Mouse (Mus musculus) MEL (cell line): ENCODE data around the gene Btg2. TPM values are rescaled to one million over a fixed set of nuclear protein-coding genes. Genes with fewer than 3 reads are reported as not detected.

ENCODE experiments used
- DNase-seq: peaks from one replicate; pipeline ENCODE4 v3.0.0; 2011; ENCODE audit warnings: low read depth, low spot score
- H3K27ac ChIP-seq: 2 replicates; pipeline ENCODE4 v1.5.1; 2012; ENCODE audit warnings: low read depth, mild to moderate bottlenecking, control low read depth, low read length, moderate library complexity; ENCODE audit not compliant: control insufficient read depth
- H3K27me3 ChIP-seq, 2 experiments: fragments of 150-350 bp in 1 of 2; sonication (generic) in 1 of 2; 2 replicates each; pipeline ENCODE4 v1.6.1; 2012; ENCODE audit warnings: low read length in 2 of 2, mild to moderate bottlenecking in 2 of 2, improper control_type of control experiment in 1 of 2, moderate library complexity in 1 of 2; ENCODE audit not compliant: insufficient read depth in 2 of 2, control insufficient read depth in 1 of 2
- H3K36me3 ChIP-seq, 2 experiments: 2 replicates each; pipeline ENCODE4 v1.6.1; 2012 to 2014; ENCODE audit warnings: low read length in 2 of 2, improper control_type of control experiment in 1 of 2, inconsistent platforms in 1 of 2, mild to moderate bottlenecking in 1 of 2; ENCODE audit not compliant: insufficient read depth in 2 of 2, control insufficient read depth in 1 of 2
- H3K4me1 ChIP-seq, 2 experiments: fragments of 150-350 bp in 1 of 2; sonication (generic) in 1 of 2; 2 replicates each; pipeline ENCODE4 v1.6.1; 2012; ENCODE audit warnings: low read length in 2 of 2, improper control_type of control experiment in 1 of 2, mild to moderate bottlenecking in 1 of 2; ENCODE audit not compliant: insufficient read depth in 2 of 2, control insufficient read depth in 1 of 2
- H3K4me3 ChIP-seq, 2 experiments: fragments of 150-350 bp in 1 of 2; sonication (generic) in 1 of 2; 2 replicates each; pipeline ENCODE4 v1.5.1; 2012; ENCODE audit warnings: low read depth in 2 of 2, low read length in 2 of 2, mild to moderate bottlenecking in 2 of 2, moderate library complexity in 2 of 2, control low read depth in 1 of 2, improper control_type of control experiment in 1 of 2; ENCODE audit not compliant: control insufficient read depth in 1 of 2, insufficient read depth in 1 of 2
- H3K79me2 ChIP-seq: 2 replicates; pipeline ENCODE4 v1.6.1; 2012; ENCODE audit warnings: mild to moderate bottlenecking, low read length, moderate library complexity; ENCODE audit not compliant: control insufficient read depth, poor library complexity, insufficient read depth
- H3K9ac ChIP-seq: 2 replicates; pipeline ENCODE4 v1.6.1; 2012; ENCODE audit warnings: low read depth, mild to moderate bottlenecking, control low read depth, low read length, moderate library complexity; ENCODE audit not compliant: control insufficient read depth, poor library complexity, severe bottlenecking
- H3K9me3 ChIP-seq: fragments of 150-350 bp; sonication (generic); replicated peaks from 2 replicates; pipeline ENCODE4 v1.6.1; 2012; ENCODE audit warnings: mild to moderate bottlenecking, low read length, improper control_type of control experiment, moderate library complexity; ENCODE audit not compliant: insufficient read depth
- CHD2 ChIP-seq: IDR thresholded peaks from 2 replicates; pipeline ENCODE4 v1.6.1; 2011; ENCODE audit warnings: low read length, improper control_type of control experiment
- CTCF ChIP-seq, 3 experiments: IDR thresholded peaks in 2 of 3; conservative IDR thresholded peaks in 1 of 3; 2 replicates each; pipeline ENCODE4 v1.5.1; 2011 to 2012; ENCODE audit warnings: low read length in 3 of 3, low read depth in 2 of 3, mild to moderate bottlenecking in 2 of 3, improper control_type of control experiment in 1 of 3, inconsistent platforms in 1 of 3, mixed read lengths in 1 of 3, moderate library complexity in 1 of 3; ENCODE audit not compliant: control insufficient read depth in 1 of 3, insufficient read depth in 1 of 3, poor library complexity in 1 of 3, severe bottlenecking in 1 of 3
- E2F4 ChIP-seq: IDR thresholded peaks from 2 replicates; pipeline ENCODE4 v1.6.1; 2011; ENCODE audit warnings: low read depth, low read length, improper control_type of control experiment, borderline replicate concordance
- ETS1 ChIP-seq: IDR thresholded peaks from 2 replicates; pipeline ENCODE4 v1.6.1; 2012; ENCODE audit warnings: low read depth, mild to moderate bottlenecking, inconsistent platforms, low read length, improper control_type of control experiment, moderate library complexity
- GATA1 ChIP-seq: IDR thresholded peaks from 2 replicates; pipeline ENCODE4 v1.6.1; 2011; ENCODE audit warnings: low read depth, low read length, improper control_type of control experiment
- HCFC1 ChIP-seq: IDR thresholded peaks from 2 replicates; pipeline ENCODE4 v1.6.1; 2012; ENCODE audit warnings: low read depth, mild to moderate bottlenecking, inconsistent platforms, low read length, improper control_type of control experiment, moderate library complexity
- JUND ChIP-seq: IDR thresholded peaks from 2 replicates; pipeline ENCODE4 v1.6.1; 2011; ENCODE audit warnings: low read depth, mild to moderate bottlenecking, improper control_type of control experiment, low read length
- KAT2A ChIP-seq: conservative IDR thresholded peaks from 2 replicates; pipeline ENCODE4 v1.6.1; 2012; ENCODE audit warnings: low read depth, low read length, improper control_type of control experiment, inconsistent platforms
- MEF2A ChIP-seq: IDR thresholded peaks from 2 replicates; pipeline ENCODE4 v1.6.1; 2014; ENCODE audit warnings: low read depth, mild to moderate bottlenecking, inconsistent platforms, low read length, improper control_type of control experiment; ENCODE audit not compliant: poor library complexity, insufficient replicate concordance, severe bottlenecking; ENCODE audit errors: extremely low read depth
- MYB ChIP-seq: IDR thresholded peaks from 2 replicates; pipeline ENCODE4 v1.6.1; 2011; ENCODE audit warnings: mild to moderate bottlenecking, low read depth, low read length, improper control_type of control experiment
- MYC ChIP-seq: IDR thresholded peaks from 2 replicates; pipeline ENCODE4 v1.6.1; 2011; ENCODE audit warnings: low read depth, mild to moderate bottlenecking, low read length, improper control_type of control experiment, moderate library complexity
- NELFE ChIP-seq: IDR thresholded peaks from 2 replicates; pipeline ENCODE4 v1.6.1; 2011; ENCODE audit warnings: low read depth, low read length, improper control_type of control experiment
- RAD21 ChIP-seq: IDR thresholded peaks from 2 replicates; pipeline ENCODE4 v1.6.1; 2011; ENCODE audit warnings: mild to moderate bottlenecking, low read depth, low read length, improper control_type of control experiment
- SIN3A ChIP-seq: IDR thresholded peaks from 2 replicates; pipeline ENCODE4 v1.6.1; 2012; ENCODE audit warnings: low read length, improper control_type of control experiment, inconsistent platforms
- SMC3 ChIP-seq: IDR thresholded peaks from 2 replicates; pipeline ENCODE4 v1.6.1; 2011; ENCODE audit warnings: low read depth, low read length, improper control_type of control experiment
- TAL1 ChIP-seq: IDR thresholded peaks from 2 replicates; pipeline ENCODE4 v1.6.1; 2012; ENCODE audit warnings: mild to moderate bottlenecking, inconsistent platforms, low read length, moderate library complexity, mixed read lengths
- TCF12 ChIP-seq: IDR thresholded peaks from 2 replicates; pipeline ENCODE4 v1.6.1; 2014; ENCODE audit warnings: low read depth, mild to moderate bottlenecking, inconsistent platforms, low read length, improper control_type of control experiment, moderate library complexity
- USF1 ChIP-seq: IDR thresholded peaks from 2 replicates; pipeline ENCODE4 v1.6.1; 2014; ENCODE audit warnings: low read depth, mild to moderate bottlenecking, inconsistent platforms, low read length, improper control_type of control experiment, moderate library complexity
- ZKSCAN1 ChIP-seq: IDR thresholded peaks from 2 replicates; pipeline ENCODE4 v1.6.1; 2012; ENCODE audit warnings: low read depth, mild to moderate bottlenecking, inconsistent platforms, low read length, improper control_type of control experiment, moderate library complexity
- ZNF384 ChIP-seq: IDR thresholded peaks from 2 replicates; pipeline ENCODE4 v1.6.1; 2012; ENCODE audit warnings: low read depth, mild to moderate bottlenecking, inconsistent platforms, low read length, improper control_type of control experiment
- polyA plus RNA-seq, 2 experiments: library from polyadenylated mRNA; stranded (reverse) in 1 of 2; unstranded in 1 of 2; fragments of >175 nt in 1 of 2; fragments of >200 nt in 1 of 2; gene quantifications; 2 replicates each; pipeline versions ENCODE4 v1.2.1 to v1.2.4; 2012; ENCODE audit warnings: low replicate concordance in 2 of 2, low read depth in 1 of 2; ENCODE audit not compliant: insufficient read length in 2 of 2, insufficient read depth in 1 of 2, missing spikeins in 1 of 2
- total RNA-seq: library from RNA; depleted of rRNA; stranded (reverse); fragments of 300-350 nt; gene quantifications from 2 replicates; pipeline ENCODE4 v1.2.3, GENCODE M21; 2012

Btg2 gene
- total and polyA plus RNA-seq, 3 experiments, result 2.1 to 3.6 TPM; not detected in 1

DNA sequence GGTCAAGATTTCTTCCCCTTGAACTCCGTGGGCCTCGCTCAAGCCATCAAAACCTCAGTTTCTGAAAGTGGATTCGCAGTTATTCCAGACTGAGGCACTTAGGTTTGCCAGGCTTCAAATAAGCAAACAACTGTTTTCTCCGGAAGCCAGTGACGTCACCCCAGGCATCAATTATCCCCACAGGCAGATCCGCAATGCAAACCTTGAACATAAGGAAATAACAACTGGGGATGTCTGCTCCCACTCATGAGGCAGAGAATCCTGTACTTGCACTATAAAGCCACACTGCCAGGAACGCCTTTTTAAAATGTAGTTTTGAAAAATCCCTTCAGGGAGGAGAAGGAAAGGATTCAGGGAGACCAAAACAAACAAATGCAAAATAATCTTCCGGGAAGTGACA is 36.5 kb upstream of the Btg2 start:
- Histone ChIP-seq H3K9ac (no peak overlapping the region), H3K9me3 (no peaks in the 10 kb centered on the region), H3K4me1 (peaks cover 0 to 2% of the 10 kb centered on the region in 2 experiments; a peak in 1 of 4 replicates), H3K4me3 (no peak overlapping the region), H3K36me3 (peaks cover 0 to 1% of the 10 kb centered on the region in 2 experiments; a peak in 2 of 4 replicates), H3K79me2 (no peaks in the 10 kb centered on the region), H3K27ac (no peak overlapping the region), H3K27me3 (peaks cover 8 to 14% of the 10 kb centered on the region in 2 experiments)
- TF ChIP-seq ZNF384, result no peak
- TF ChIP-seq MYB, result no peak
- TF ChIP-seq HCFC1, result no peak
- no peak for TF ChIP-seq ETS1
- TF ChIP-seq MEF2A, result no peak
- no peak for TF ChIP-seq JUND
- TF ChIP-seq E2F4, result no peak
- TF ChIP-seq KAT2A, result no peak
- TF ChIP-seq TCF12, result no peak
- no peak for TF ChIP-seq SMC3
- TF ChIP-seq CHD2, result no peak
- TF ChIP-seq NELFE, result no peak
- TF ChIP-seq RAD21, result no peak
- no peak for DNase-seq

DNA sequence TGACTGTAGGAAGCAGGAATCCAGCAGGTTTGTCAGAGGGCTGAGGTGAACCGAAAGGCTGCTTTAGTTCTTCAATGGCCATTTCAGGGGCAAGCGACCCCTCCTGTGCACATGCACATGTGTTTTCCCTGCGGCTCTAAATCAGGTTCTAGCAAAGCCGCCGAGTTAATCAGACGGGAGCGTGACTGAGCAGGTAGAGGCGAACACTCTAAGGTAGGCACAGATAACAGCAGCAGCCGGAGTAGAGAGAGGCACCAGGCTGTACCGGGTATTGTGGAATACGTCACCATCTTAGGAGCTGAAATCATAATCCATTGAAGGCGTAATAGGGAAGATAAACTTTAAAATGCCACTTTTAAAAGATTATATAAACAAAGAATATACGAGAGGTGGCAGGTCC is 35.8 kb upstream of the Btg2 start:
- DNase-seq, result no peak
- TF ChIP-seq SIN3A (no peak), JUND (no peak), MYB (no peak), E2F4 (no peak), TAL1 (no peak), ZKSCAN1 (no peak), HCFC1 (no peak), MYC (no peak), GATA1 (no peak), CTCF (IDR thresholded peaks at IDR 0.05 in 2 of 3, conservative IDR thresholded peaks at IDR 0.05 in 1 of 3; ENCODE audit: control insufficient read depth in 1 of 3, insufficient read depth in 1 of 3, low read depth in 2 of 3, low read length in 3 of 3, poor library complexity in 1 of 3, severe bottlenecking in 1 of 3) (no peak), TCF12 (no peak), USF1 (no peak), MEF2A (no peak)
- H3K27me3 ChIP-seq, result peaks cover 8 to 14% of the 10 kb centered on the region in 2 experiments

More for the DNA sequence above, 35.8 kb upstream of the Btg2 start:
- H3K36me3 ChIP-seq, result peaks cover 0 to 2% of the 10 kb centered on the region in 2 experiments; a peak in 2 of 4 replicates
- no peaks in the 10 kb centered on the region for H3K9me3 ChIP-seq
- no peak overlapping the region for H3K9ac ChIP-seq
- H3K4me1 ChIP-seq, result peaks cover 0 to 5% of the 10 kb centered on the region in 2 experiments; a peak in 1 of 4 replicates
- H3K4me3 ChIP-seq, result no peak overlapping the region
- H3K27ac ChIP-seq, result no peak overlapping the region
- H3K79me2 ChIP-seq, result no peaks in the 10 kb centered on the region
